8 mouse cellular contexts compared by ENCODE assay signal in the genomic region with DNA sequence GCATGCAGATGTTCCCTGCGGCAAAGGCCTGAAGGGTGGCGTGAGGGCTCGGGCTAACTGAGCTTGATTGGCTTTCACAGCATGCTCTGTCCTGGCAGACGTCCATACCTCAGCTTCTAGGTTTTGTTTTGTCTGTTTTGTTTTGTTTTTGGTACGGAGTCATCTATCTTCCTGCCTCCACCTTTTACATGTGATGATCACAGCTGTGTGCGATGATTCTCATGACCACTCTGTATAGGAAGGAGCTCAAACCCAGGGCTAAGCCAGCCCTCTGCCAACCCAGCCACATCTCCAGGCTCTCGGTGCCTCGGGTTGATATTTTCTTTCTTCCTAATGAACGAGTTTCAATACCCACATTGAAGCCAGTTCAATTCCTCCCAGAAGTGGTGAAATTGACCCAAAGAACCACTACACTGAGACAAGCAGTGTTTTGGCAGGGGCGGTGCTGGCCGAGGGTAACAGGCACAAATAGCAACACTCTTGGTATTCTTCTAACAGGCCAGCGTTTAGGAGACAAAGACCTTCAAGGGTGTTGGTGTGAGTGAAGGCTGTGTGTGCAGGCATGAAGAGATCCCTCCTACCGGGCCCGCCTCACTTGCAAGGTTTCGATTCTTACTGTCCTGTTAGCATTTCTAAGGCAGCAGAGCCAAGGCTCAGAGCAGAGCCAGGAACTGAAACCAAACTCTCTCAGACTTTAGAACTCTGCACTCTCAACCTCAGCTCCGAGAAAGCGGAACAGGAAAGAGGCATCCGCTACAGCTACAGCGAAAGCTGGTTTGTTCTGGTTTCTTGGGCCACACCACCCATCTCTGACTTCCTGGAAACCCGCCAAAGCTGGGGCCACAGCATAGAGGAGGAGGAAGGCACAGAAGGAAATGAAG. TPM values are rescaled to one million over a fixed set of nuclear protein-coding genes. Genes with fewer than 3 reads are reported as not detected.
DNase-seq lines count a peak whose midpoint lies in the region; ATAC-seq and TF ChIP-seq lines count a peak whose summit lies in the region.

No protein-coding gene starts in this region.

- WGBS in midbrain, embryonic 15.5 days: 59% methylated on average over 20 of the region's 20 CpGs
- 72% methylated on average over 20 of the region's 20 CpGs for WGBS in midbrain, embryonic 11.5 days
- WGBS in liver, adult 2 months: 41% methylated on average over 20 of the region's 20 CpGs
- WGBS in neural tube, embryonic 15.5 days: 47% methylated on average over 20 of the region's 20 CpGs

- no peak overlapping the region for H3K4me2 ChIP-seq in midbrain, embryonic 15.5 days
- no peak overlapping the region for H3K4me2 ChIP-seq in midbrain, embryonic 11.5 days
- no peak overlapping the region for H3K4me2 ChIP-seq in neural tube, embryonic 15.5 days

- no peaks in the 10 kb centered on the region for H3K4me1 ChIP-seq in midbrain, embryonic 15.5 days
- H3K4me1 ChIP-seq in midbrain, embryonic 11.5 days (ENCODE audit: control insufficient read depth, insufficient read depth, low read length): no peaks in the 10 kb centered on the region
- H3K4me1 ChIP-seq in liver, adult 2 months (ENCODE audit: control insufficient read depth, insufficient read depth, low read length): peaks cover 11% of the 10 kb centered on the region
- peaks cover 10% of the 10 kb centered on the region for H3K4me1 ChIP-seq in neural tube, embryonic 15.5 days

- H3K9ac ChIP-seq in midbrain, embryonic 15.5 days: no peak overlapping the region
- H3K9ac ChIP-seq in midbrain, embryonic 11.5 days (ENCODE audit: low read length): no peak overlapping the region
- peak overlapping the region; percentile 46; the same call in 1 of the 2 replicates for H3K9ac ChIP-seq in liver, adult 2 months (ENCODE audit: low read depth, low read length)
- no peak overlapping the region for H3K9ac ChIP-seq in neural tube, embryonic 15.5 days (replicated peaks)

- H3K4me3 ChIP-seq in midbrain, embryonic 15.5 days: no peak overlapping the region
- H3K4me3 ChIP-seq in midbrain, embryonic 11.5 days (ENCODE audit: low read depth, low read length): no peak overlapping the region
- peak overlapping the region; percentile 62 for H3K4me3 ChIP-seq in gastrocnemius, adult 2 months
- no peak overlapping the region for H3K4me3 ChIP-seq in liver, adult 2 months (ENCODE audit: insufficient read depth, low read depth, low read length)
- no peak overlapping the region for H3K4me3 ChIP-seq in neural tube, embryonic 15.5 days (replicated peaks)

- intact Hi-C loops in gastrocnemius, adult 2 months (cut with DNase I): no loop called here

- DNase-seq in midbrain, embryonic 11.5 days (ENCODE audit: low spot score, missing footprints): no peak
- DNase-seq in adrenal gland, adult 2 months: peak; percentile 74
- DNase-seq in gastrocnemius, adult 2 months: peak; percentile 75
- peak; percentile 94 for DNase-seq in induced T-regulatory cell, adult 2 months (ENCODE audit: low read depth)
- DNase-seq in liver, adult 2 months (ENCODE audit: extremely low read depth, low read depth, low spot score): peak; percentile 90
- DNase-seq in thymus, postnatal 4 days: peak; percentile 79

- H3K27ac ChIP-seq in midbrain, embryonic 15.5 days: peak overlapping the region; percentile 12; the same call in 1 of the 2 replicates
- no peak overlapping the region for H3K27ac ChIP-seq in midbrain, embryonic 11.5 days (ENCODE audit: low read depth, low read length)
- H3K27ac ChIP-seq in gastrocnemius, adult 2 months: peak overlapping the region; percentile 88
- peak overlapping the region; percentile 86 for H3K27ac ChIP-seq in liver, adult 2 months (replicated peaks; ENCODE audit: insufficient read depth, low read depth, low read length)
- peak overlapping the region; percentile 29 for H3K27ac ChIP-seq in neural tube, embryonic 15.5 days (replicated peaks)

- H3K9me3 ChIP-seq in midbrain, embryonic 15.5 days: peaks cover 11% of the 10 kb centered on the region; the same call in 1 of the 2 replicates
- peaks cover 4% of the 10 kb centered on the region; the same call in 1 of the 2 replicates for H3K9me3 ChIP-seq in midbrain, embryonic 11.5 days (ENCODE audit: control insufficient read depth, low read length)
- H3K9me3 ChIP-seq in neural tube, embryonic 15.5 days (replicated peaks): 0 out of 2 replicates have a peak, but pooled peaks cover under 1% of the 10 kb centered on the region

- no peaks in the 10 kb centered on the region for H3K79me2 ChIP-seq in liver, adult 2 months (ENCODE audit: control insufficient read depth, insufficient read depth, low read length)

- peaks cover 15% of the 10 kb centered on the region for H3K36me3 ChIP-seq in midbrain, embryonic 15.5 days (replicated peaks)
- 0 out of 2 replicates have a peak, but pooled peaks cover 6% of the 10 kb centered on the region for H3K36me3 ChIP-seq in midbrain, embryonic 11.5 days (ENCODE audit: control insufficient read depth, insufficient read depth, low read length)
- H3K36me3 ChIP-seq in liver, adult 2 months (ENCODE audit: control insufficient read depth, insufficient read depth, low read length): peaks cover 4% of the 10 kb centered on the region
- peaks cover 15% of the 10 kb centered on the region for H3K36me3 ChIP-seq in neural tube, embryonic 15.5 days

- no peak for TF ChIP-seq POLR2A in liver, adult 2 months (IDR thresholded peaks at IDR 0.05; ENCODE audit: extremely low read depth, insufficient read depth, low read length)

- H3K27me3 ChIP-seq in midbrain, embryonic 15.5 days (replicated peaks): no peaks in the 10 kb centered on the region
- no peaks in the 10 kb centered on the region for H3K27me3 ChIP-seq in midbrain, embryonic 11.5 days (ENCODE audit: control insufficient read depth, insufficient read depth, low read length)
- no peaks in the 10 kb centered on the region for H3K27me3 ChIP-seq in liver, adult 2 months (ENCODE audit: control insufficient read depth, insufficient read depth, low read length)
- H3K27me3 ChIP-seq in neural tube, embryonic 15.5 days (replicated peaks): 0 out of 2 replicates have a peak, but pooled peaks cover 3% of the 10 kb centered on the region

- no peak for TF ChIP-seq CTCF in gastrocnemius, adult 2 months (IDR thresholded peaks at IDR 0.05)
- TF ChIP-seq CTCF in liver, adult 2 months (IDR thresholded peaks at IDR 0.05; ENCODE audit: low read depth, low read length): no peak

- ATAC-seq in midbrain, embryonic 15.5 days (replicated peaks): no peak
- no peak for ATAC-seq in midbrain, embryonic 11.5 days (ENCODE audit: low FRiP score)
- no peak for ATAC-seq in neural tube, embryonic 15.5 days (ENCODE audit: low FRiP score)

RNA-seq across cellular contexts. Expression of gene Morc3, which starts 15.8 kb away (rescaled TPM):
- 32.8 and 34.1 TPM in 2 replicates for polyA plus RNA-seq in midbrain, embryonic 15.5 days (2015; fragmentation: Nextera tagmentation; extraction: Ambion mirVana)
- 27.7 and 29.6 TPM in 2 replicates for polyA plus RNA-seq in midbrain, embryonic 11.5 days (2014; fragmentation: Nextera tagmentation; extraction: Ambion mirVana)
- total RNA-seq in adrenal gland, adult 2 months (2021): 10 to 100 TPM; 28.0 to 30.9 TPM
- polyA plus RNA-seq in adrenal gland, adult 2 months (2012; rRNA removed): 1.4 and 1.5 TPM in 2 replicates
- 10 to 100 TPM; 10.2 to 14.1 TPM for total RNA-seq in gastrocnemius, adult 2 months (2021)
- 22.9 and 26.8 TPM in 2 replicates for total RNA-seq in liver, adult 2 months (2014; rRNA removed)
- polyA plus RNA-seq in liver, adult 2 months (2012; rRNA removed): 2.7 and 3.1 TPM in 2 replicates
- 31.9 and 32.1 TPM in 2 replicates for polyA plus RNA-seq in neural tube, embryonic 15.5 days (2015; fragmentation: Nextera tagmentation; extraction: Ambion mirVana)
